Mouse (Mus musculus): ENCODE measurements around the gene Hs2st1. TPM values are rescaled to one million over a fixed set of nuclear protein-coding genes. Genes with fewer than 3 reads are reported as not detected.

Hs2st1 gene
- total RNA-seq, 2 experiments from 2014 or later: 47.2 to 50.7 TPM

- TF ChIP-seq CTCF (IDR thresholded peaks at IDR 0.05): no peak
- Histone ChIP-seq H3K4me3 (no peak overlapping the region), H3K27ac (no peak overlapping the region)
- DNase-seq (ENCODE audit: extremely low spot score in 1 of 2, low spot score in 2 of 2): no peak
- intact Hi-C loops (cut with DNase I): no loop called here
Measured at GRCm38 (mm10) chr3:144581842-144582241, 11.9 kb upstream of the Hs2st1 start.

- no peak for DNase-seq (ENCODE audit: extremely low spot score in 1 of 2, low spot score in 2 of 2)
- Histone ChIP-seq H3K4me3 (no peak overlapping the region), H3K27ac (no peak overlapping the region)
- TF ChIP-seq CTCF (IDR thresholded peaks at IDR 0.05): no peak
- intact Hi-C loops (cut with DNase I): no loop called here
Measured at GRCm38 (mm10) chr3:144580281-144580680, 10.3 kb upstream of the Hs2st1 start.

- DNase-seq (ENCODE audit: extremely low spot score in 1 of 2, low spot score in 2 of 2): no peak
- H3K4me3 ChIP-seq: no peak overlapping the region
- intact Hi-C loops (cut with DNase I): no loop called here
- no peak for TF ChIP-seq CTCF (IDR thresholded peaks at IDR 0.05)
- no peak overlapping the region for H3K27ac ChIP-seq
Measured at GRCm38 (mm10) chr3:144579796-144580195, 9.8 kb upstream of the Hs2st1 start.

GRCm38 (mm10) chr3:144578921-144579320 lies 8.9 kb upstream of the Hs2st1 start:
- intact Hi-C loops (cut with DNase I): no loop called here
- no peak overlapping the region for H3K27ac ChIP-seq
- no peak for TF ChIP-seq CTCF (IDR thresholded peaks at IDR 0.05)
- H3K4me3 ChIP-seq: no peak overlapping the region
- DNase-seq (ENCODE audit: extremely low spot score in 1 of 2, low spot score in 2 of 2): no peak

GRCm38 (mm10) chr3:144577366-144578340 lies 7.7 kb upstream of the Hs2st1 start:
- no peak for TF ChIP-seq CTCF (IDR thresholded peaks at IDR 0.05)
- intact Hi-C loops (cut with DNase I): no loop called here
- Histone ChIP-seq H3K27ac (no peak overlapping the region), H3K4me3 (no peak overlapping the region)
- DNase-seq (ENCODE audit: extremely low spot score in 1 of 2, low spot score in 2 of 2): no peak

GRCm38 (mm10) chr3:144574256-144574655 lies 4.3 kb upstream of the Hs2st1 start:
- no peak for TF ChIP-seq CTCF (IDR thresholded peaks at IDR 0.05)
- no peak overlapping the region for H3K27ac ChIP-seq
- no peak overlapping the region for H3K4me3 ChIP-seq
- no peak for DNase-seq (ENCODE audit: extremely low spot score in 1 of 2, low spot score in 2 of 2)
- intact Hi-C loops (cut with DNase I): loop anchor here (5.0 kb wide), 1 partner anchor 97 kb away; no protein-coding TSS in a partner anchor

GRCm38 (mm10) chr3:144570816-144571487 lies 971 bp upstream of the Hs2st1 start:
- Histone ChIP-seq H3K4me3 (peak overlapping the region; percentile 99), H3K27ac (peak overlapping the region; percentile 100)
- intact Hi-C loops (cut with DNase I): loop anchor here (1.0 to 5.0 kb wide), 3 partner anchors 46 to 149 kb away; partner anchors contain the start of gene Sh3glb1
- no peak for DNase-seq (ENCODE audit: extremely low spot score in 1 of 2, low spot score in 2 of 2)
- TF ChIP-seq CTCF (IDR thresholded peaks at IDR 0.05): no peak

- peak in 1 of 2 experiments; percentile 51 for DNase-seq (ENCODE audit: extremely low spot score in 1 of 2, low spot score in 2 of 2)
- peak overlapping the region; percentile 94 for H3K4me3 ChIP-seq
- intact Hi-C loops (cut with DNase I): loop anchor here (5.0 kb wide), 1 partner anchor 117 kb away; no protein-coding TSS in a partner anchor
- TF ChIP-seq CTCF (IDR thresholded peaks at IDR 0.05): no peak
- H3K27ac ChIP-seq: peak overlapping the region; percentile 90
Measured at GRCm38 (mm10) chr3:144569401-144569971, 495 bp downstream of the Hs2st1 start.

GRCm38 (mm10) chr3:144568861-144569361 lies 1.1 kb downstream of the Hs2st1 start:
- no peak for TF ChIP-seq CTCF (IDR thresholded peaks at IDR 0.05)
- no peak for DNase-seq (ENCODE audit: extremely low spot score in 1 of 2, low spot score in 2 of 2)
- peak overlapping the region; percentile 94 for H3K4me3 ChIP-seq
- intact Hi-C loops (cut with DNase I): loop anchor here (5.0 kb wide), 1 partner anchor 117 kb away; no protein-coding TSS in a partner anchor
- H3K27ac ChIP-seq: peak overlapping the region; percentile 90

- no peak overlapping the region for H3K27ac ChIP-seq
- DNase-seq (ENCODE audit: extremely low spot score in 1 of 2, low spot score in 2 of 2): no peak
- H3K4me3 ChIP-seq: no peak overlapping the region
- no peak for TF ChIP-seq CTCF (IDR thresholded peaks at IDR 0.05)
- intact Hi-C loops (cut with DNase I): loop anchor here (5.0 kb wide), 1 partner anchor 113 kb away; no protein-coding TSS in a partner anchor
Measured at GRCm38 (mm10) chr3:144565212-144565611, 4.8 kb downstream of the Hs2st1 start.

GRCm38 (mm10) chr3:144563916-144564315 lies 6.1 kb downstream of the Hs2st1 start:
- no peak overlapping the region for H3K4me3 ChIP-seq
- TF ChIP-seq CTCF (IDR thresholded peaks at IDR 0.05): no peak
- no peak overlapping the region for H3K27ac ChIP-seq
- intact Hi-C loops (cut with DNase I): no loop called here
- DNase-seq (ENCODE audit: extremely low spot score in 1 of 2, low spot score in 2 of 2): no peak

Data from left cerebral cortex, adult 2 months (tissue).